Mouse (Mus musculus): ENCODE data around the gene Cilp.

DNA sequence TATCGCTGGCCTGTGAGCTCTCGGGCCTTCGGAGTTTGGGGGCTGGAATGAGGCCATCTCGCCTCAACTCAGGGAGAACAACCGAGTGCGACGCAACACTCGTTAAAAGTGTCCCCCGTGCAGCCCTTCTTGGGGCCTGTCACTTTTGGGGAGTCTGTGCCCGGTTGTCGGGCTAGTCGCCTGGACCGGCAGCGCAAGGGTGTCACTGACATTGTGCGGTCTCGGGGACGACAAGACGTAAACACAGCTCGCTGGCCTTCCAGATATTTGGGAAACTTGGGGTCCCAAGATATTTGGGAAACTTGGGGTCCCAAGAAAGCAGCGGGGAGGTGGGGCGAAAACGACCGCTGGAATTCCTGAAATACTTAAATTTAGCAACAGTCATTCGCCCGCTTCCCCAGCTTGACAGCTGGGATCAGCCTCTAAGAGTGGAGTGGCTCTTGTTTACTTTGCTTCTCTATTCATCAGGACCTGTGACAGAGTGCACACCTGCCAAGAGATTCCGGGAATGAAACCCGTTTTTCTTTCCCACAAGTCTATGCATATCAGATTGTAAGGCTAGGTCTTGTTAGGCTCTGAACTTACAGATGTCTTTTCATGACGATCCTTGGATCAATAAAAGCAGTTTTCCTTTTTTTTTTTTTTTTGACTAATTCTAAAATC lies 29.9 kb downstream of the Cilp start:
- TF ChIP-seq CTCF (conservative IDR thresholded peaks at IDR 0.05; ENCODE audit: insufficient read depth, insufficient read length, low read depth, low read length) (no peak), POLR2A (IDR thresholded peaks at IDR 0.05; ENCODE audit: low read depth, low read length) (no peak)
